Mouse (Mus musculus) retina, postnatal 1 day (tissue): Measurements from ENCODE around the gene Pygo2.
A peak's percentile ranks its signal among the peaks of the same experiment; 100 is the strongest.

ENCODE experiments used
- DNase-seq: peaks from one replicate; pipeline ENCODE4 v3.0.0-alpha.2; 2012

Gene Pygo2

DNA sequence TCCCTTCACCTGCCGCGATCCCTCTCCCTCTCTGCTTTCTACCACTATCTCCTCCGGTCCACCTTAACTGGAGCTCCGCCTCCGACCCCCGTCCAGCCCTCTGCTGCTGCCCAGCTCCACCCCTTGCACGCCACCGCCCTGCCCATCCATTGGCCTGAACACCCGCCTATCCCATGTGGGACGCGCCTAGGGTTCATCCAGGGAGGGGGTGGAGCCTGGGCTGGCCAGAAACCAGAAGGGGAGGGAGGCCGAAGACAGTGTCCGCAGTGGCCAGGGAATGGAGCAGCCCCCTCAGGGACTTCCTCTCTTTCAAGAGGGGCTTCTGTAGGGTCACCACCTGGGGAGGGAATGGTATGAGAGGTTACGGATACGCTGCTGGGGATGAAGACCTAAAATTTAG lies 36.4 kb upstream of the Pygo2 start:
- peak; percentile 99 for DNase-seq

- DNase-seq = peak; percentile 86
Observed at GRCm38 (mm10) chr3:89394006-89394893, 35.8 kb upstream of the Pygo2 start, which contains the start of gene Zbtb7b. Zbtb7b (minus strand) TSS chr3:89394776.

DNA sequence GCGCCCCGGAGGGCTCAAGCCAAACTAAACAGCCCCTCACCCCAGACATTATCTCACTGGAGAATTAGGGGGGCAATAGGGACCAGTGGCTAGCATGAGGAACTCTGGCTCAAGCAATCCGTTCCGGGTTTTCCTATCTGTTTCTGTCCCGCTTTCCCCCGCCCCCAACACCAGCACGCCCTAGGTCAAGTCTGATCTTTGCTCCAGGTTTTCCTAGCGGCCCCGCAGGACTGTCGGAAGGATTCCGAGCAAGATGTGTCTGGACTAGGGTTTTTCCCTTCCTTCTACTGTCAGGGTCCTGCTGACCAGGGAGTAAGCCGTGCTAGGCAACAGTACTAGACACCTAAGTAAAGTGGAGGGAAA lies 35.1 kb upstream of the Pygo2 start:
- peak; percentile 96 for DNase-seq

GRCm38 (mm10) chr3:89395419-89395805 lies 34.6 kb upstream of the Pygo2 start:
- DNase-seq = no peak

DNA sequence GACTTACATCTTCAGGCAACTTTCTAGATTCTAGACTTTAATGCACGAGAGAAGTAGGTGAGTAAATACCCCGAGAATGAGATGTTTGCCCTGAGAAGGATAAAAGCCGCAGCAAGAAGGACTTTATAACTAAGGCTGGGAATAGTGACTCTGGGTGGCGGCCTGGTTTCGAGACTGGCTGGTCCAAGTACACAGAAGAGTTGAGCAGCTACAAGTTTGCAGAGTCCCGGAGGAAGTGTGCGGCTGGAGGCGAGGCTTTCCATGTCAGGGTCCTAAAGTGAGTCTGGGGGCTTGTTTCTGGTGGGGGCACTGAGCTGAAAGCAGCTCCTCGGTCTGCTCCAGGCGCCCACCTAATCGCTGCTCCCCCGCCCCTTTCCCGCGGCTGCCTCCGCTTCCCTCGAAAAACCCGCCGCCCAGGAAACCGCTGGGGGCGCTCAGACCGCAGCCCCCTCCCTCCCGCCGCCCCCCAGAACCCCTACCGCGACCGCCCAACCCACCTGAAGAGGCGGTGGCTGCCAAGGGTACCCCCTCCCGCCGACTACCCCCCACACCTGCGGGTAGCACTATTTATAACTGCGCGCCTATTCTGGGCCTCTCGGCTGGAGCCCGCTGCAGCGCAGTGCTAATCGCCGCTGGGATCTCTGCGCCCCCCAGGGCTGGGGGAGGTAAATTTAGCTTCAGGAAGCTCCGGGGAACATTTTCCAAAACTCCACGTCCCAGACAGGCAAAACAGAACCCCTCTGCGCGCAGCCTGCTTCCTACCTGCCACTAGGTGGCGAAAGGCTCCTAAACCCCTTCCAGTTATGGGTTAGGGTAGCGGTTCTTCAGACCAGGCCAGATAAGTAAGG lies 34.0 kb upstream of the Pygo2 start:
- peak; percentile 86 for DNase-seq

DNA sequence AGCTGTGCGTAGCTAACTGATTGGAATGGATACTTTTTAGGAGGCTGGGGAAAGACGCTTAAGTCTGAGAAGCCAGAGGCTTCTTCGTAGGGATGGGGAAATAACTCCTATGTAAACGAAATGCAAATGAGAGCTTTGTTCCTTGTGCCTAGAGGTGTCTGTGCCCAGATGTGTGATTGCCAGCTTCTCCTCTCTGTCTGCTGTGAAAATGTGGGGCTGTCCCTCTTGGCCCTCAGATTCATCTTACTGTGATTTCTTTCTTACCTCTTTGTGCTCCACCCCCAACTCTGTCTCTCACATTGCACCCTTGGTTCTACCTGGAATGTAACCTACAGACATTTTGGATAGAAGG lies 33.4 kb upstream of the Pygo2 start:
- DNase-seq = no peak

DNA sequence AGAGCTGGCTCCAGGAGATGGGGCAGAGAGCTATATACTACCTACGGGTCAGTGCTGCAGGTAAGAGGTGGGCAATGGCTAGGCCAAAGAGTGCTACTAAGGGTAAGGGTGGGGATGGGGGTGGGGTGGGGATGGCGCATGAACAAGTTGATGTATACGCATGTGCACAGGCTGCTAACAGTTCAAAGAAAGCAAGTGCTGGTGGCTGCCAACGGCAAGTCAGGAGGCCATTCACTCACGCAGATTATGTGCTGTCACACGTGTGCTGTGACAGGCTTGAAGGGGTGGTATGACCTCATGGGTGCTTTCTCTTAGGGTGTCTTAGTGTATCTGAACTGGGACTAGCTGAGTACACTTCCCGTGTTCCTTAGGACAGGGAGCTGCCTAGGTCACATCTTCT lies 28.7 kb upstream of the Pygo2 start:
- DNase-seq = no peak

DNA sequence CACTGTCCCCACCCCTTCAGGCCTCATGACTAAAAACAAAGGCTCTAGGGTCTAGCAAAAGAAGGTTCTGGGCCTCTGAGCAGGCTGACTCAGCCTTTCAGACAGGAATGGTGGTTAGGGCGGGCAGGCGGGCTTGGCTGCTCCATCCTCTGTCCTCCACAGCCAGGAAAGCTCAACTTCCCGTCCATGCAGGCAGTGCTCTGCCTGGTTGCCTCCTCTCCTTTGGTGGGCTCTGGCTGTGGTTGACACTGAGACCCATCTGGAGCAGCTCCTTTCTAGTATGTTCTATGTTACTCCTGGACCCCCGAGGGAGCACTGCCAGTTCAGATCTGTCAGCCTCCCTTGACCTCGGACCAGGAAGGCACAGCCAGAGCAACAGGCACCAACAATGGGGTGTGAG lies 27.3 kb upstream of the Pygo2 start, which contains the start of gene Lenep:
Lenep (minus strand) TSS at position 101 of the 400 bp plus-strand sequence.
- no peak for DNase-seq

DNA sequence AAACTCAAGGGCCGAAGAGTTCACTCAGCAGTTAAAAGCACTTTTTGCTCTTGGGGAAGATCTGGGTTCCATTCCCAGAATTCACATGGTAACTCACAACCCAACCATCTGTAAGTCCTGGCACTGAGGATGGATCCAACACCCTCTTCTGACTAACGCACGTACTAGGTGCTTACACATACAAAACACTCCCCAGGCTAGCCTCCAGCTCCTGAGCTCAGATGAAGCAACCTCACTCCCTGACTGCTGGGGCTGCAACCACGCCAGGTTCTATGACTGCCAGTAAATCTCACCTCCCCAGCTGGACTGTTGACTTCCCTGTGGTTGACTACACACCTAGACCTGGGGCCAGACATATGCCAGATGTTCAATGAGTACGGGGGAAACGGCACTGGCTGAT lies 23.1 kb upstream of the Pygo2 start:
- no peak for DNase-seq

GRCm38 (mm10) chr3:89408448-89408847 lies 21.6 kb upstream of the Pygo2 start:
- no peak for DNase-seq

DNA sequence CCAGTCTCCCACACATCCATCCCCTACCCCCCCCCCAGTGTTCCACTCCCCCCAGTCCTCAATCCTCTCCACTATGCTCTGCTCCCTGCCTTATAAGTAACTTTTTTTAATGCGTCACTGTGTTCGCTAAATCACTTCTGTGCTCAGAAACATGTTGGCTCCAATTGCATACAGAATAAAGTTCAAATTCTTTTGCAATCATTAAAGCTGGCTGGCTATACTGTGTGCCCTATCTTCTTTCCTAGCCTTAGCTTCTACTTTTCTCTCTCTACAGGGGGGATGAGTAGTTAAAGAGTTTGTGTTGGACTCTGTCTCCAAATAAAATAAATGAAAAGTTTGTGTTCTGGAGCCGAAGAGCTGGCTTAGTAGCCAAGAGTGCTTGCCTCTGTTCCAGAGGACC lies 20.3 kb upstream of the Pygo2 start:
- no peak for DNase-seq

- no peak for DNase-seq
Observed at GRCm38 (mm10) chr3:89410864-89411263, 19.1 kb upstream of the Pygo2 start.

GRCm38 (mm10) chr3:89411490-89412393 lies 18.3 kb upstream of the Pygo2 start, which contains the start of gene Flad1:
Flad1 (minus strand) TSS chr3:89411870.
- DNase-seq = peak; percentile 100

DNA sequence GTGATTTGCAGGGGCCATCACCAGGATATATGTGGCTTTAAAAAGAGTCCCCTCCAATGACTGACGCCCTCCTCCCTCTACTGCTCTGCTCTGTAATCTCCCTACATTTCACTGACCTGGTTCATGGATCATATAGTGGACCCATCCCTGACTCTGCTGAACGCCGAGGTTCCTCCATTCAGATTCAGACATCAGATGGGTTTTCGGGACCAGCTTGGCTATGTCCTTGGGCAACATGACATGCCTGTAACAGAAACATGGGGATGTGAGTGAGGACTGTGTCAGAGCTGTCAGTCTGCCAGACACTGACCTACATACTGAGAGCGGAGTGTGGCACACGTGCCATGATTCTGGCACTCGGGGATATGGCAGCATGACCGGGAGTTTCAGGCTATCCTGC lies 13.9 kb upstream of the Pygo2 start:
- no peak for DNase-seq

DNA sequence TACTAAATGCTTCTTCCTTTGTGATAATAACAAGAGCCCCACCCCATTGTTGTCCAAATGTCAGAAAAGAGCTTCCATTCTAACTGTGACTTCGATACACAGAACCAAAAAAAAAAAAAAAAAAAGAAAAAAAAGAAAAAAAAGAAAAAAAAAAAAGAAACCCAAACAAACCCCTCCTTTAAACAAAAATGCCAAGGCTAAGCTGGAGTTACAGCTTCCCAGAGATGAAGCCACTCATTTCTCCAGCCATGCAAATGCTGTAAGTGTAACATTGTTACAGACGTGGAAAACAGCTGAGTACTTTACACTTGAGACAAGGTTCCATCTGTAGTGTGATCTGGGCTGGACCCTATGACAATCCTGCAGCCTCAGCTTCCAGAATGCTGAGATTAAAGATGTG lies 12.9 kb upstream of the Pygo2 start:
- no peak for DNase-seq

GRCm38 (mm10) chr3:89417840-89418169 lies 12.2 kb upstream of the Pygo2 start:
- no peak for DNase-seq

DNA sequence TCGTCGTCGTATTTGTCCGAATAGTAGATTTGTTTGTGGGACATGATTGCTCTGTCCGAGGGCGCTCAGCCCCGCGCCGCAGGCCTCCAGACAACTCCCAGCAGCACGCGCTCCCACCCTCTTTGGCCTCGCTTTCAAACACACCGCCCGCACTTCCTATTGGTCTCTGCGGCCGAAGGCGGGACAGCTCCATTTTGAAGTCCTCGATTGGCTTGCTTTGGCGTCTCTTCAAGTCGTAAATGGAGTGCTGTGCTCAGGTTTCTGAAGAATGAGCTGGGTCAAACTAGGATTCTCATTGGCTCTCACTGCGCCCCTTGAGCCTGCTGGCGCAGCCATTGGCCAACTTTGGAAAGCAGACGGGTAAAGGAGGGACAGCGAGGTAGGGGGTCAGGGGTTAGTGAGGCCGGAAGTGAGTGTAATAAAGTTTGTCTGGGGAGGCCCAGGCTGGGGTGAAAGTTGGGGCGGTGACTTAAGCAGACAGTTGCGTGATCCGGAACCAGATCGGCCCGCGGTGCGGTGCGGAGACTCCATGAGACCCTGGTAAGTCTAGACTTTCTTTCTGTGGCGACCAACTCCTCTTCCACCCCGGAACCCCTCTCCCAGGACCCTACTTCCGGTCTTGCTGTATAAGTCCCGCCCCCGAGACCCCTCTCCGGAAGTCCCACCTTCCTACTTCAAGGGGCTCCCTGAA lies 11.7 kb upstream of the Pygo2 start, which contains the start of the genes Cks1b and Shc1:
Cks1b (minus strand) TSS at position 214 of the 691 bp plus-strand sequence.
Shc1 (plus strand) TSS at position 274 of the 691 bp plus-strand sequence.
- DNase-seq = peak; percentile 100

- DNase-seq = no peak
Observed at GRCm38 (mm10) chr3:89418861-89419250, 11.2 kb upstream of the Pygo2 start.

DNA sequence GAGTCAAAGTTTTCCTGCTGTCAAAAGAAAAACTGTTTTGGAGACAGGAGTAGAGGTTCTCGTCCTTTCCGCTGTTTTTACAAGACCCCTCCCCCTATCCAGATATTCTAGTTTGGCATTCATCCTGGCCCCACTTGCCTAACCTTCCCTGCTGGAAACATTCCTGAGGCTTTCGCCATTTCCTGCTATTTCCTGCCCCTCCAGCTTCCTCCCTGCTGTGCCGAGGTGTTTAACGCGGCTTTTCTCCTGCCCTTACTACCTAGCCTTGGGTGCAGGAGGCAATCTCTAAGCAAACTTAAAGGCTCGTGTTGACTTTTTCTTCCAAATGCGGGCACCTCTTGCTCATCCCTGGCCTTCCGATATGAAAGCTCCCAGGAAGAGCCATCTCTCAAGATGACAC lies 10.4 kb upstream of the Pygo2 start:
- DNase-seq = no peak

GRCm38 (mm10) chr3:89419981-89420380 lies 10.0 kb upstream of the Pygo2 start:
- DNase-seq = no peak

GRCm38 (mm10) chr3:89420421-89420820 lies 9.6 kb upstream of the Pygo2 start:
- no peak for DNase-seq
